Mouse (Mus musculus) thymus, adult 2 months (tissue): ENCODE measurements at regions not wholly inside any gene's neighbourhood (a gene's known extent, or its start where the extent isn't known, plus 50 kb on each side); places are given as distances from the start of the nearest gene placed in this dataset.

Experiments
- CTCF ChIP-seq: fragments of 200-500 bp; IDR thresholded peaks from 2 replicates; pipeline ENCODE4 v1.5.1; 2012; ENCODE audit warnings: mild to moderate bottlenecking, control low read depth, low read length, moderate library complexity, borderline replicate concordance; ENCODE audit not compliant: control insufficient read depth, poor library complexity, insufficient read depth; ENCODE audit errors: extremely low read depth
- POLR2A ChIP-seq: fragments of 200-500 bp; IDR thresholded peaks from 2 replicates; pipeline ENCODE4 v1.6.1; 2012; ENCODE audit warnings: mild to moderate bottlenecking, low read length, control low read depth, moderate library complexity; ENCODE audit not compliant: control insufficient read depth, poor library complexity, insufficient read depth; ENCODE audit errors: extremely low read depth

DNA sequence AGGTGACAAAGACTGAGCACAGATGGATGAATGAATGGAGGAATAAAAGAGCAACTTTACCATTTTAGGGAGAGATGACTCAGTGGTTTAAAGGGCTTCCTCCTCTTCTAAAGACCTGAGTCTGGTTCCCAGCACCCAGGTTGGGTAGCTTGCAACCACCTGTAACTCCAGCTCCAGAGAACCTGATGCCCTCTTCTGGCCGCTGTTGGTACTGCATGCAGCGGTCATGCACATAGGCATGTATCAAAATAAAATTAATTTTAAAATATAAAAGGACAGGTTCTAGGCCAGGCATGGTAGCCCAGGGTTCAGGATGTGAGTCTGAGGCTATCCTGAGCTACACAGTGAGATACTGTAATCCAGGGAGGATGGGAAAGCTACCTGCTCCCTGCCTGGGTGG, 103.4 kb upstream of the Rpl38 start:
- TF ChIP-seq CTCF (no peak), POLR2A (no peak)
